Mouse (Mus musculus) megakaryocyte, embryonic 14.5 days (primary cell): ENCODE data around the gene Retreg3. TPM values are rescaled to one million over a fixed set of nuclear protein-coding genes. Genes with fewer than 3 reads are reported as not detected.
A peak's percentile ranks its signal among the peaks of the same experiment; 100 is the strongest.

ENCODE experiments used
- H3K27me3 ChIP-seq: replicated peaks from 2 replicates; pipeline ENCODE3; 2012; ENCODE audit warnings: inconsistent platforms
- H3K36me3 ChIP-seq: replicated peaks from 2 replicates; pipeline ENCODE3; 2012; ENCODE audit warnings: low read length, inconsistent platforms, mixed read lengths
- H3K4me1 ChIP-seq: 2 replicates; pipeline ENCODE4 v1.6.1; 2012; ENCODE audit warnings: inconsistent platforms
- H3K4me3 ChIP-seq: replicated peaks from 2 replicates; pipeline ENCODE3; 2012; ENCODE audit warnings: moderate library complexity, mild to moderate bottlenecking, inconsistent platforms
- H3K9me3 ChIP-seq: 2 replicates; pipeline ENCODE4 v1.6.1; 2012; ENCODE audit warnings: inconsistent platforms
- FLI1 ChIP-seq: IDR thresholded peaks from 2 replicates; pipeline ENCODE4 v1.6.1; 2012; ENCODE audit warnings: low read length, inconsistent platforms, mixed read lengths
- GATA1 ChIP-seq: IDR thresholded peaks from 3 replicates; pipeline ENCODE4 v1.6.1; 2012; ENCODE audit warnings: mixed read lengths, low read length, inconsistent platforms, borderline replicate concordance
- polyA plus RNA-seq: library from polyadenylated mRNA; stranded (reverse); fragments of >175 nt; gene quantifications from 2 replicates; pipeline ENCODE4 v1.2.3, GENCODE M21; 2012; ENCODE audit warnings: low replicate concordance; ENCODE audit not compliant: insufficient read depth

Retreg3 gene
- polyA plus RNA-seq, result 1.6 and 6.2 TPM in 2 replicates

GRCm38 (mm10) chr11:101119761-101120544 lies at the start of gene Retreg3, which contains the start of gene Tubg1:
Gene Retreg3, minus strand, starts transcription at chr11:101119893.
Gene Tubg1, plus strand, starts transcription at chr11:101119938.
- Histone ChIP-seq H3K4me3 (peak within 1 kb of the TSS; percentile 96), H3K4me1 (peaks cover 61% of the 10 kb centered on the region), H3K27me3 (no peaks in the 10 kb centered on the region), H3K9me3 (no peaks in the 10 kb centered on the region), H3K36me3 (peaks cover 48% of the 10 kb centered on the region)
- TF ChIP-seq GATA1, result no peak

- Histone ChIP-seq H3K4me1 (peaks cover 65% of the 10 kb centered on the region), H3K36me3 (no peaks in the 10 kb centered on the region), H3K4me3 (no peak overlapping the region), H3K9me3 (no peaks in the 10 kb centered on the region), H3K27me3 (peaks cover 98% of the 10 kb centered on the region)
- TF ChIP-seq GATA1 (no peak), FLI1 (no peak)
Measured at GRCm38 (mm10) chr11:101168301-101168980, 48.7 kb upstream of the Retreg3 start.

DNA sequence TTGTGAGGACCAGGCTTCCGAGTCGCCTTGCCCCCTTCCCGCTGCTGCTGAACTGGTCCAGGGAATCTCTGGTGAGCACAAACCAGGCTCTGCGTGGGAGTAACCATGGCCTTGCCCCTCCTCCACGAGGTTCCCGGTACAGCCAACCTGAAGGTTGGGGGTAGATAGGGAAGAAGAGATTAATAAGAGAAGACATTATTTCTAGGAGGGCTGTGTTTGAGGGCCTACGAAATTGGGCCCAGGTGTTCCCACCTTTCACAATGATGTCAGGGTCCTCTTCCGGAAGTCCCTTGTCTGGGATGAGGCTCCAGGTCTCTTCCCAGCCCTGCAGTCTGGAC lies 48.2 kb upstream of the Retreg3 start:
- peaks cover 65% of the 10 kb centered on the region for H3K4me1 ChIP-seq
- no peaks in the 10 kb centered on the region for H3K9me3 ChIP-seq
- no peaks in the 10 kb centered on the region for H3K36me3 ChIP-seq
- H3K27me3 ChIP-seq, result peaks cover 98% of the 10 kb centered on the region
- H3K4me3 ChIP-seq, result no peak overlapping the region
- TF ChIP-seq GATA1 (no peak), FLI1 (no peak)

- H3K4me1 ChIP-seq, result peaks cover 65% of the 10 kb centered on the region
Measured at GRCm38 (mm10) chr11:101167211-101167962, 47.7 kb upstream of the Retreg3 start.

DNA sequence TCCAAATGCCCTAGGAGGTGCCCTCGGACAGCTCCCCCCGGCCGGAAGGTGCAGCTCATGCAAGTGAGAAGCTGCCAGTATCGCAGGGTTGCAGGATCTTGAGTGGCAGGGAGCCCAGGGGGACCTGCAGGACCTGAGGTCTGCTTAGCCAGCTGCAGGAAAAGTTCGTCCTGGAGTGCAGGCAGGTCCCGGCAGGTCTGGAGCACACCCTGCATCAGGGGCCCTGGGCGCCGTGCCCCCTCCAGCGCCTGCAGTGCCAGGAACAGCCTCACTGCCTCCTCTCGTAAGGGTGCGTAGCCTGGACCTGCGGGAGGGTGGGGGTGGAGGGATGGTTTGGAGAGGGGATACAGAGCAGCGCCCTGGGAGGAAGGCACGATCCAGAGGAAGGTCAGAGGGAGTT lies 46.7 kb upstream of the Retreg3 start:
- no peaks in the 10 kb centered on the region for H3K9me3 ChIP-seq
- no peak overlapping the region for H3K4me3 ChIP-seq
- H3K4me1 ChIP-seq, result peaks cover 55% of the 10 kb centered on the region
- no peak for TF ChIP-seq FLI1
- TF ChIP-seq GATA1, result no peak
- H3K27me3 ChIP-seq, result peaks cover 100% of the 10 kb centered on the region
- no peaks in the 10 kb centered on the region for H3K36me3 ChIP-seq

More at GRCm38 (mm10) chr11:101167211-101167962, 47.7 kb upstream of the Retreg3 start:
- Histone ChIP-seq H3K4me3 (no peak overlapping the region), H3K9me3 (no peaks in the 10 kb centered on the region), H3K27me3 (peaks cover 100% of the 10 kb centered on the region), H3K36me3 (no peaks in the 10 kb centered on the region)
- no peak for TF ChIP-seq FLI1
- TF ChIP-seq GATA1, result no peak

- Histone ChIP-seq H3K4me1 (peaks cover 40% of the 10 kb centered on the region), H3K27me3 (peaks cover 89% of the 10 kb centered on the region), H3K9me3 (no peaks in the 10 kb centered on the region), H3K4me3 (peak overlapping the region; percentile 10), H3K36me3 (no peaks in the 10 kb centered on the region)
- TF ChIP-seq GATA1, result no peak
- no peak for TF ChIP-seq FLI1
Measured at GRCm38 (mm10) chr11:101164677-101165580, 45.2 kb upstream of the Retreg3 start.

- Histone ChIP-seq H3K4me1 (peaks cover 37% of the 10 kb centered on the region), H3K27me3 (peaks cover 89% of the 10 kb centered on the region), H3K4me3 (peak overlapping the region; percentile 23), H3K9me3 (no peaks in the 10 kb centered on the region), H3K36me3 (no peaks in the 10 kb centered on the region)
- TF ChIP-seq FLI1 (no peak), GATA1 (no peak)
Measured at GRCm38 (mm10) chr11:101164351-101164665, 44.6 kb upstream of the Retreg3 start.

DNA sequence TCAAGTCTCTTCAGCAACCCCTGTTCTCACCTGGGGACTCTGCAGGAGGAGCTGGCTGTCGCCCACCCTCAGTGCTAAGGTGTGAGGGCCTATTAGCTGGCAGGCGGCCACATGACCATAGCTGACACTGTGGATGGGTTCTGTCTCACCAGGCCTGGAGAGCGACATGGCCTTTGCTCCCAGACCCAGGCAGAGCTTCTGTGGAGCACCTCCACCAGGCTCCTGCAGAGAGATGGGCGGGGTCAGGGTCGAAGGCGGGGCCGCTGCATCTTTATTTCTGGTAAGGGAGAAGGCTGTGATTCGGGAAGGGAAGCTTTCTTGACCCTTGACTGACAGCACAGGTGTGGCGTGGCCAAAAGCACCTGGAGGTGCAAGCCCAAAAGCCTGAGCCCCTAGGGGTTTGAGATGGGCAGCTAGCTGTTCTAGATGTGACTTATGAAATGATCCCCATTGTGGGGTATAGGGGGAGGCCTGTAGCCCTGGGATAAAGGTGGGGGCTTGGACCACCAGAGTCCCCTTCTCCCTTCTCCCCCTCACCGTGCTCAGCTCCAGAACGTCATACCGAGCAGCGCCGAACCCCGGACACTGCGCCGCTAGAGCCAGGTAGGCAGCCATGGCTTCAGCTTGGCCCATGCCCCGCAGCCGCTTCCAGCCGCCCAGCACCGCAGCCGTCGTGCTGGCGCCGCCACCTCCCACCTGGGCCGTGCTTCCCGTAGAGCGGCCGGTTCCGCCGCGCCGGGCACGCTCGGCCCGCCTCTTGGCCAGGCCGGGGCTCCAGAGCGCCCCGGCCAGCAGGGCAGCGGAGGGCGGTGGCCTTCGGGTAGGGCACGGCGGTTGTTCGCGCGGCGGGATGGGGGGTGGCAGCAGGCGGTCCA lies 44.0 kb upstream of the Retreg3 start:
- TF ChIP-seq GATA1 (no peak), FLI1 (no peak)
- Histone ChIP-seq H3K4me3 (peak overlapping the region; percentile 78), H3K36me3 (no peaks in the 10 kb centered on the region), H3K9me3 (peaks cover 4% of the 10 kb centered on the region), H3K27me3 (peaks cover 89% of the 10 kb centered on the region), H3K4me1 (peaks cover 37% of the 10 kb centered on the region)
